Mouse (Mus musculus) kidney, embryonic 14.5 days (tissue): ENCODE measurements around the gene Mtmr10. TPM values are rescaled to one million over a fixed set of nuclear protein-coding genes. Genes with fewer than 3 reads are reported as not detected.

Source experiments
- ATAC-seq: fragments of 200-750 bp; cut with Nextera tagmentation; 2 replicates; pipeline ENCODE4 v1.8.0; 2017; ENCODE audit warnings: moderate number of reproducible peaks, mild to moderate bottlenecking, moderate TSS enrichment, moderate library complexity; ENCODE audit not compliant: low FRiP score, low TSS enrichment
- H3K27ac ChIP-seq: fragments of 300-500 bp; sonication (generic); 2 replicates; pipeline ENCODE4 v1.5.1; 2014; ENCODE audit warnings: low read depth, mild to moderate bottlenecking, low read length, moderate library complexity, mixed read lengths
- H3K27me3 ChIP-seq: fragments of 300-500 bp; sonication (generic); 2 replicates; pipeline ENCODE4 v1.6.1; 2014; ENCODE audit warnings: mild to moderate bottlenecking, low read length; ENCODE audit not compliant: control insufficient read depth, insufficient read depth
- H3K36me3 ChIP-seq: fragments of 300-500 bp; sonication (generic); 2 replicates; pipeline ENCODE4 v1.6.1; 2014; ENCODE audit warnings: low read length, mixed read lengths; ENCODE audit not compliant: control insufficient read depth, insufficient read depth
- H3K4me1 ChIP-seq: fragments of 300-500 bp; sonication (generic); 2 replicates; pipeline ENCODE4 v1.6.1; 2014; ENCODE audit warnings: low read length, mixed read lengths; ENCODE audit not compliant: control insufficient read depth, insufficient read depth
- H3K4me2 ChIP-seq: fragments of 300-500 bp; sonication (generic); replicated peaks from 2 replicates; pipeline ENCODE4 v1.6.1; 2014; ENCODE audit warnings: low read depth, mild to moderate bottlenecking, low read length
- H3K4me3 ChIP-seq: fragments of 300-500 bp; sonication (generic); 2 replicates; pipeline ENCODE4 v1.5.1; 2014; ENCODE audit warnings: mild to moderate bottlenecking, low read length
- H3K9ac ChIP-seq: fragments of 300-500 bp; sonication (generic); 2 replicates; pipeline ENCODE4 v1.6.1; 2014; ENCODE audit warnings: low read depth, mild to moderate bottlenecking, low read length, moderate library complexity
- H3K9me3 ChIP-seq: fragments of 300-500 bp; sonication (generic); 2 replicates; pipeline ENCODE4 v1.6.1; 2016; ENCODE audit warnings: low read length; ENCODE audit not compliant: control insufficient read depth
- WGBS: fragments of 180-500 bp; shearing (Covaris S2); extraction: QIAGEN DNeasy Blood & Tissue Kit; methylation state at CpG from one replicate; pipeline ENCODE4 v1.1.7; 2014; 5-methylcytosine and 5-hydroxymethylcytosine counted together
- polyA plus RNA-seq: library from polyadenylated mRNA; unstranded; fragments of >200 nt; fragmentation: Nextera tagmentation; extraction: Ambion mirVana; gene quantifications from 2 replicates; pipeline ENCODE4 v1.2.1, GENCODE M21; 2014

Gene Mtmr10
- polyA plus RNA-seq, 1 experiment from 2014 or later = 12.5 TPM

DNA sequence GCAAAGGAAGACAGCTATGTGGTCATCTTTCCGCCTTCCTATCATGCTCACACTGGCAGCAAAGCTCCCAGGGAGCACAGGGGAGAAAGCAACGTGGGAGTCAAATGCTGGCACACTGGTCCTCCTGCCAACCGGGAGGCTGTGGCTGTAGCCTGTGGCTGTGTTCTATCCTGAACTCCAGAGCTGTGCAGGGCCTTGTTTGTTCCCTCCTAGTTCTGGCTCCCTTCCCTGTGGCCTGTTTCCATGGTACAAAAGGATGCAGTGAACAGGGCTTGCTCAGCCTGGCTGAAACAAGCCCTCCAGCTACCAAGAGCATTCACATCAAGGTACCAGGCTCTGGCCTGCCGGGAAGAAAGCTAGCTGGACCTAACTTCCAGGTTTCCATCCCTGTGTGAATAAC is 63.6 kb downstream of the Mtmr10 start:
- Histone ChIP-seq H3K9ac (no peak overlapping the region), H3K9me3 (no peaks in the 10 kb centered on the region), H3K36me3 (peaks cover 36% of the 10 kb centered on the region; the same call in 1 of the 2 replicates), H3K4me2 (no peak overlapping the region), H3K27ac (no peak overlapping the region), H3K27me3 (no peaks in the 10 kb centered on the region), H3K4me1 (no peaks in the 10 kb centered on the region), H3K4me3 (no peak overlapping the region)
- ATAC-seq = no peak
- 90% methylated on average over 4 of the region's 4 CpGs for WGBS

GRCm38 (mm10) chr7:64354206-64354605 is 66.8 kb downstream of the Mtmr10 start:
- no peak overlapping the region for H3K4me2 ChIP-seq
- H3K36me3 ChIP-seq = peaks cover 42% of the 10 kb centered on the region; the same call in 1 of the 2 replicates
- H3K27me3 ChIP-seq = no peaks in the 10 kb centered on the region
- no peak overlapping the region for H3K9ac ChIP-seq
- H3K27ac ChIP-seq = no peak overlapping the region
- H3K9me3 ChIP-seq = no peaks in the 10 kb centered on the region
- H3K4me3 ChIP-seq = no peak overlapping the region
- ATAC-seq = no peak
- no peaks in the 10 kb centered on the region for H3K4me1 ChIP-seq
- 82% methylated on average over 14 of the region's 14 CpGs for WGBS

DNA sequence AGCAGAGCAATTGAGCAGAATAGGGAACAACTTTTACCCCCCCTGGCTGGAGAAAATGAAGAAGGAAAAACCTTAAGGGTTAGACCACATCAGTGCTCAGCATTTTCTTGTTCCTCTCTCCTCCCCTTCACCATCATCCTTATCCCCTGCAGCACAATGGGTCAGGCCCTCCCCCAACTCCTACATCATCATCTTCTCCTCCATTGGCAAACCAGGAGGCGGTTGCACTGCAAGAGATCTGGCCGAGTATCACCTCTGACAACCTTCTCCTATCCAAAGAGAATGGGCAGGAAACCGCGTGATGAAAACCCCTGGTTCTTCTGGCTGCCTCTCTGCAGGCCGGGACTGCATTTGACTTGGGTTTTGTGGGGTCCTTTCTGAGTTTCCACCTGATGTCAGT is 69.2 kb downstream of the Mtmr10 start:
- no peaks in the 10 kb centered on the region for H3K4me1 ChIP-seq
- H3K27ac ChIP-seq = no peak overlapping the region
- ATAC-seq = no peak
- no peak overlapping the region for H3K4me3 ChIP-seq
- WGBS = 93% methylated on average over 5 of the region's 5 CpGs
- H3K27me3 ChIP-seq = no peaks in the 10 kb centered on the region
- no peak overlapping the region for H3K9ac ChIP-seq
- no peaks in the 10 kb centered on the region for H3K9me3 ChIP-seq
- H3K36me3 ChIP-seq = peaks cover 47% of the 10 kb centered on the region
- no peak overlapping the region for H3K4me2 ChIP-seq

DNA sequence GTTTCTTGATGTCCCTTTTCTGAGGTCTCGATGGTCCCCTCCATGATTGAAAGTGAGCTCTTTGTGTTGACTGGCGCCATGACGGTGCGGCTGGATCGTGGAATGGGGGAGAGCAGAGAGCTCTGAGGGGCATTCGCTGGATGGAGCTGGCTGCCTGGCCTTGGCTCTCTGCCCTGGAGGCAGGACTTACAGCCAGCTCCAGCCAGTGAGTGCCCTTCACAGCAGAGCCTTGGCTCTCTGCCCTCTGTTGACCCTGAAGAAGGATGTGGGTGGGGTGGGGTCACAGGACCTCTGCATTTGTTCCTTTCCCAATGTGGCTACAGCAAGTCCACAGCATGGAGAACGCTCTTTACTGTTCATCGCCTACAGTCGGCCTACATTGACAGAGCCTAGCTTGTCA is 70.0 kb downstream of the Mtmr10 start:
- no peaks in the 10 kb centered on the region for H3K9me3 ChIP-seq
- H3K4me2 ChIP-seq = no peak overlapping the region
- peaks cover 55% of the 10 kb centered on the region for H3K36me3 ChIP-seq
- no peaks in the 10 kb centered on the region for H3K4me1 ChIP-seq
- H3K4me3 ChIP-seq = no peak overlapping the region
- 96% methylated on average over 9 of the region's 9 CpGs for WGBS
- H3K27me3 ChIP-seq = no peaks in the 10 kb centered on the region
- no peak overlapping the region for H3K27ac ChIP-seq
- no peak overlapping the region for H3K9ac ChIP-seq
- ATAC-seq = no peak

DNA sequence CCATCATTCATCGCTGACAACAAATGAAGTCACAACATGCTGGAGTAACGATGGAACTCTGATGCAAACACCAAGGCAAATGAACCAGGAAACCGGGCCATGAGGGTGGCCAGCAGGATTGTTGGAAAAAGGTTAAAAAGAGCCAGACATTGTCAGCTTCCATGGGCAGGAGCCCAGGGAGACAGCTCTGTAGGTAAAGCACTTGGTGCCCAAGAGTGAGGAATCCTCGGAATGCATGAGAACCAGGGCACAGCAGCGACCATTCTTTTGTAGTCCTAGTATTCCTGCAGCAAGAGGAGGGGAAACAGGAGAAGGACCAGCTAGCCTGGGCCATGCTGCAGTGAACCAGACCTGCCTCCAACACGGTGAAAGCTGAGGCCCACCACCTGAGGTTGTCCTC is 71.2 kb downstream of the Mtmr10 start:
- Histone ChIP-seq H3K4me1 (no peaks in the 10 kb centered on the region), H3K4me3 (no peak overlapping the region), H3K27me3 (no peaks in the 10 kb centered on the region), H3K4me2 (no peak overlapping the region), H3K27ac (no peak overlapping the region), H3K36me3 (peaks cover 58% of the 10 kb centered on the region), H3K9me3 (no peaks in the 10 kb centered on the region), H3K9ac (no peak overlapping the region)
- no peak for ATAC-seq
- WGBS = 84% methylated on average over 6 of the region's 6 CpGs

DNA sequence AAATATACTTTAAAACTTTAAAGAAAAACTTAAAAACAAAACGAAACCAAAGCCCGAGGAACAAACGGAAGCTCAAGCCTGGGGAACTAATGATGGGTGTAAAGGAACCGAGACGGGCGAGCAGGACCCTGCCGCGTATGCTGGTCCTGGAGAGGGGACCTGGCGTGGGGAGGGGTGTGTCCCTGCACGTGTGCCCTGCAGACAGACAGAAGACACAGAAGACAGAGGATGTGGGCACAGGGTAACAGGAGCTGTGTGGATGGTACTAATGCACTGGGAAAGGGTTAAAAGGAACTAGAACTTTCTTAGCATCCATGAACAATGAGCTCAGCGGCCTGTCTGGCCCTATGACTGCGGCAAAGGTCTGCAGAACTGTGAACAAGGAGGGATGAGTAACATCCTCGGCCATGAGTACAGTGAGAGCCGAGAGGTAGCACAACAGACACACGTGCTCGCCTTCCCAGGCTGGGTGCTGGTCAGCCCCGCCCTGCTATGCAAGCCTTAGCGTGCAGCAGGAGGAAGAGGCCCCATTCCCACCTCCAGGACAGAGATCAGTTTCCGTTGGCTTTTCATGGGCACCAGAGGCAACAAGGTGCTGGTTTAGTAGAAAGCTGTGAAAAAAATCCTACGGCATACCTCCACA is 72.6 kb downstream of the Mtmr10 start:
- Histone ChIP-seq H3K9ac (no peak overlapping the region), H3K4me2 (no peak overlapping the region), H3K27ac (no peak overlapping the region), H3K9me3 (no peaks in the 10 kb centered on the region), H3K4me3 (no peak overlapping the region), H3K27me3 (no peaks in the 10 kb centered on the region), H3K36me3 (peaks cover 69% of the 10 kb centered on the region), H3K4me1 (no peaks in the 10 kb centered on the region)
- no peak for ATAC-seq
- WGBS = 92% methylated on average over 20 of the region's 20 CpGs

DNA sequence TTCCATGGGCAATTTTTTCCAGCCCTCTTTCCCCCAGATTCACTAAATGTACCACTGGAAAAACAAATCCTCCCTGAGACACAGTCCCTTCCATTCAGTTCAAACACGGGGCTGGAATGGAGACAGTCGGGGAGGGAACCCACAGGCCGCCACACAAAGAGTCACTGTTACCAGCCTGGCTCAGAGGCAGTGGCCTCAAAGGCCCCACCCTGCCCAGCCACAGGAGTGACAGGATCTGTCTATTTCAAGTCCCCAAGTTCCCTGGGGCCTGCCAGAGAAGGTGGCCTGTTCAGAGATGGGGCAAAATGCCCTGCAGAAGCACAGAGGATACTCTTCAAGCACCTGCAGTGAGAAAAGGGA is 73.1 kb downstream of the Mtmr10 start:
- no peak overlapping the region for H3K27ac ChIP-seq
- H3K36me3 ChIP-seq = peaks cover 74% of the 10 kb centered on the region
- H3K4me3 ChIP-seq = no peak overlapping the region
- no peak overlapping the region for H3K4me2 ChIP-seq
- H3K9ac ChIP-seq = no peak overlapping the region
- 69% methylated on average over 3 of the region's 3 CpGs for WGBS
- ATAC-seq = no peak
- H3K27me3 ChIP-seq = no peaks in the 10 kb centered on the region
- no peaks in the 10 kb centered on the region for H3K9me3 ChIP-seq
- no peaks in the 10 kb centered on the region for H3K4me1 ChIP-seq

GRCm38 (mm10) chr7:64365863-64366262 is 78.4 kb downstream of the Mtmr10 start:
- WGBS = 93% methylated on average over 5 of the region's 5 CpGs
- Histone ChIP-seq H3K4me3 (no peak overlapping the region), H3K27me3 (no peaks in the 10 kb centered on the region), H3K4me1 (no peaks in the 10 kb centered on the region), H3K9ac (no peak overlapping the region), H3K9me3 (no peaks in the 10 kb centered on the region), H3K36me3 (peaks cover 68% of the 10 kb centered on the region), H3K4me2 (no peak overlapping the region), H3K27ac (no peak overlapping the region)
- no peak for ATAC-seq

DNA sequence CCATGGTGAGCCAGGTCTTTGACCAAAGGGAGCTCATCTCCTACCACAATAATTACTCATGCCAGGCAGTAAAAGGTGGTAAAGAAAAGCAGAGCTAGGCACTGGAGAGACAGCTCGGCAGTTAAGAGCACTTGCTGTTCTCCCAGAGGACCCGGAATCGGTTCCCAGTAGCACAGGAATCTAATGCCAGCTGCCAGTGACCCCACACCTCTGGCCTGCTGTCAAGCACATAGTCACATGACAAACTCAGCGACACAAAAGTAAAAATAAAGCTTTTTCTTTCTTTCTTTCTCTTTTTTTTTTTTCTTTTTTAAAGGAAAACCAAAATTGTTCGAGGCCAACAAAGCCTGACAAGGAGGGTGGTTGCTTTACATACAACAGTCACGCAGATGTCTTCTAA is 82.4 kb downstream of the Mtmr10 start:
- H3K4me1 ChIP-seq = peaks cover 4% of the 10 kb centered on the region; the same call in 1 of the 2 replicates
- H3K9me3 ChIP-seq = no peaks in the 10 kb centered on the region
- H3K27me3 ChIP-seq = no peaks in the 10 kb centered on the region
- ATAC-seq = no peak
- H3K4me2 ChIP-seq = no peak overlapping the region
- no peak overlapping the region for H3K9ac ChIP-seq
- H3K27ac ChIP-seq = no peak overlapping the region
- 87% methylated on average over 6 of the region's 6 CpGs for WGBS
- H3K36me3 ChIP-seq = peaks cover 35% of the 10 kb centered on the region; the same call in 1 of the 2 replicates
- H3K4me3 ChIP-seq = no peak overlapping the region
